Mouse (Mus musculus) induced T-regulatory cell, adult 2 months (primary cell): ENCODE results near the gene Clpsl2.

Source experiments
- DNase-seq: peaks from one replicate; pipeline ENCODE4 v3.0.0-alpha.2; 2012; ENCODE audit warnings: low read depth

The Clpsl2 gene

DNA sequence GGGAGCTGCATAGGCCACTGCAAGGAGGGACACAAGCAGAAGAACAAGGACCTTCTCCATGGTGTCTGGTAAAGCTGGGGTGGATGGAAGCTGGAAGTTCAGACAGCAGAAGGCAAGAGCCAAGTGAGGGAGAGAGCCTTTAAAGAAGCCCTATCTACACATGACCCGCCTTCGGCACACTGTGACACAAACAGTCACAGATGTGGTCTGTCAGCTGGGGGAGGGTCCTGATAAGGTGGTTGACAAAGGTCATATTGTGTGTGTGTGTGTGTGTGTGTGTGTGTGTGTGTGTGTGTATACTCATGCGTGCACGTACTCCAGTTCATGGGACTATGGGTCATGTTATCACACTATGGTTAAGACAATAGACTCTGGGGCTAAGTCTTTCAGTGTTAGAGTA, 11.4 kb downstream of the Clpsl2 start, which contains the start of gene Clps:
Gene Clps (minus strand): TSS at position 169 of the 400 bp plus-strand sequence.
- no peak for DNase-seq

DNA sequence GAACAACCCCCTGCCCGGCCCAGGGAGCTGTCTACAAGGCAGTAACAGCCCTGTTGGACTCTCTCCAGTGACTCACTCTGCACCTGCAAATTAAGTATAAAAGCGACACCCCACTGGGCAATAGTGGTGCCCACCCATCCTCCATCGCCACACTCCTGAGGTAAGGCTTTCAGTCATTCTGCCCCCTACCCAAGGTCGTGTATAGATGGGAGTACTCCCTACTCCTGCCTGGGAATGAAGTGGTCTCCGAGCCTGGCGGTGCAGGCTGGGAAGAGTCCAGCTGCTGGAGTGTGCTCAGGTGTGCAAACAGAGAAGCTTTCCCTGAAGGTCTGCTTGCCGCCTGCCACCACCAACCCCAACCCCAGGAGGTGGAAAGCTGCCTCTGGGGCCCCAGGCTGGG, 12.4 kb downstream of the Clpsl2 start:
- no peak for DNase-seq

DNA sequence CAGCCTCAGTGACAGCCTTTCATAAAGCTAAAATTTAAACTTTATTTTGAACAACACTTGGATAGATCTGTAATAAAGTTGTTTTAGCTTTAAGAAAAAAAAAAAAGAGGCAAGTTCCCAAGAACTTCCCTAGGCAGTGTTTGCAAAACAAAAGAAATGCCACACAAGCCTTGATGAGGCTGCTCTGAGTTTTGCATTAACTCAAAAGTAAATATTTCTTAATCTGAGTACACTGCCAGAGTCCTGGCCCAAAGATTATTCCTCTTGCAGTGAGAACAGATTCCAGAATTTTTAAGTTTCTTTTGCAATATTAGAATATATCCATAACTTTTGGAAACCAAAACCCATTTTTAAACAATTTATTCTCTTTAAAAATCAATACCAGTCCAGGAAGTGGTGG, 16.0 kb downstream of the Clpsl2 start:
- no peak for DNase-seq

- DNase-seq: no peak
Measured at GRCm38 (mm10) chr17:28567541-28567940, 18.3 kb downstream of the Clpsl2 start.

- no peak for DNase-seq
Measured at GRCm38 (mm10) chr17:28571868-28572267, 22.7 kb downstream of the Clpsl2 start.

- no peak for DNase-seq
Measured at GRCm38 (mm10) chr17:28572521-28572920, 23.3 kb downstream of the Clpsl2 start.

- no peak for DNase-seq
Measured at GRCm38 (mm10) chr17:28572941-28573340, 23.7 kb downstream of the Clpsl2 start.

- DNase-seq: peak; percentile 68
Measured at GRCm38 (mm10) chr17:28575244-28576125, 26.3 kb downstream of the Clpsl2 start, which contains the start of gene Lhfpl5. Gene Lhfpl5 (plus strand): TSS chr17:28575641.

GRCm38 (mm10) chr17:28580396-28580795, 31.2 kb downstream of the Clpsl2 start:
- DNase-seq: peak; percentile 74

- peak; percentile 47 for DNase-seq
Measured at GRCm38 (mm10) chr17:28581056-28581455, 31.8 kb downstream of the Clpsl2 start.

DNA sequence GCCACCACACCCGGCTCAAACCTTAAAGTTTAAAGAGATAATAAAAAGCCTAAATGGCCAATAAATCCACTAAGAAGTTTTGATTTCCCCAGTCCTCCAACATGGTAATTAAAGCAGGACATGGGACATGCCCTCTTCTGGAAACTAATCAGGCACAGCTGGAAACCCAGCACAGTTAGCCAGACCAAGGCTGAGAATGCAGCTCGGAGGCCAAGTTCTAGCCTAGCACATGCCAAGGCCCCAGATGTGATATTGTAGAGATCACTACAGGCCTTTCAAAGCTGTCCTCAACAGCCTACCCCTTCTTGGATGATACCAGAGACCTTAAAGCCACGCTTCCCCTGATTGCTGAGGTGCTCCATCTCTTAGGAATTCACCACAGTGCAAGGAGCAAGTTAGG, 37.3 kb downstream of the Clpsl2 start:
- DNase-seq: no peak

GRCm38 (mm10) chr17:28588591-28588990, 39.4 kb downstream of the Clpsl2 start:
- DNase-seq: peak; percentile 61

DNA sequence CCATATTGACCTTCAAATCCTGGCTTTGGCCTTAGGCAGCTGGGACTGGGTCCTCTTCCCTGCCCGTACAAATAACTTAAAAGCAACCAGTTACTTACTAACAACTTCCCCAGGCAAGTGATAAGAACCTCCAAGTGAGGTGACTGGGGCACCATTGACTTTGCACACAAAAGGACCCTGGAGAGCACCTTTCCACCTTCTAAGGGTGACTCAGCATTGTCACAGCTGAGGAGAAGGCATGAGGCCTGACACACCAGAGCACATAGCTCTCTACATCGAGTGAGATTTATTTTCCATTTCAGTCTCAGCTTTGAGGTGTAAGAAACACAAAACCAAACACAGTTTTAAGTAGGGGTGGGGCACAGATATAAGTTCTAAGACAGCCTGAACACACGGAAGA, 41.4 kb downstream of the Clpsl2 start:
- no peak for DNase-seq

GRCm38 (mm10) chr17:28591476-28591875, 42.3 kb downstream of the Clpsl2 start:
- no peak for DNase-seq

DNA sequence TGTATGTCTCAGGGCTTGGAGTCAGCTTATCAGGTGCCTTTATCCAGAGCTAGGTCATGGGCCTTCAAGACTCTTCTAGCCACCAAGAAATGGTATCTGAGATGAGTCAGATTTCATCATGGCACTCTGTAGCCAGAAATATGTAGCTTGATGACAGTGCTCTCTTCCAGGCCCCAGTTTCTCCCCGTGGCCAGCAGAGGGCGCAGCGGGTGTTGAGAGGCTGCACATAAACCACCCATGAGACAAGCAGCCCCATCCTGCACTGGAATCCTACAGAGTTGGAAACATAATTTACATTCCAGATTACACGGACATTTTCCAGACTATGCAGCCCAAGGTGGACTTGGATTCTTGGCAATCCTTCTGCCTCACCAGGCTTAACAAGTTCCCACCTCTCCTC, 43.8 kb downstream of the Clpsl2 start:
- DNase-seq: peak; percentile 88

DNA sequence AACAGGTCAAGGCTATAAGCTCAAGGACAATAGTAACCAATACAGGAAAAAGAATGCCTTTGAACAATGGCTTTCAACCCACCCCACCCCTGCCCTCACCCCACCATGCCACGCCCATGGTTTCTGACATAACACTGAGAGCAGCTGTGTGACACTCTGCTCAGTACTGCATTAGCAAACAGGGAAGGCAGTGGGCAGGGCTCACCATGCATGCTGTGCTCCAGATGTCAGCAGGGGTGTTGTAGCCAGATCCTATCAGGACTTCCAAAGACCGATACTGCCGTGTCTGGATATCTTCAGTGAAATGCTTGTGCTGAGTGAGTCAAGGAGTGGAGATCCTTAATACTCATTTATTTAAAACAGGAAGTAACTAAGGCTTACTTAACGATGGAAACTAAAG, 44.8 kb downstream of the Clpsl2 start:
- DNase-seq: no peak

- DNase-seq: no peak
Measured at GRCm38 (mm10) chr17:28600780-28601179, 51.6 kb downstream of the Clpsl2 start.

GRCm38 (mm10) chr17:28601557-28602250, 52.5 kb downstream of the Clpsl2 start:
- DNase-seq: no peak
